Mouse (Mus musculus) liver, embryonic 12.5 days (tissue): ENCODE results near the gene Rnf145. TPM values are rescaled to one million over a fixed set of nuclear protein-coding genes. Genes with fewer than 3 reads are reported as not detected.

Experiments used
- ATAC-seq: fragments of 200-750 bp; cut with Nextera tagmentation; 2 replicates; pipeline ENCODE4 v1.8.0; 2017; ENCODE audit warnings: moderate number of reproducible peaks, mild to moderate bottlenecking, moderate library complexity
- H3K27ac ChIP-seq: fragments of 300-500 bp; sonication (generic); 2 replicates; pipeline ENCODE4 v1.5.1; 2016; ENCODE audit warnings: mild to moderate bottlenecking
- H3K27me3 ChIP-seq: fragments of 300-500 bp; sonication (generic); replicated peaks from 2 replicates; pipeline ENCODE4 v1.6.1; 2016; ENCODE audit warnings: mild to moderate bottlenecking, moderate library complexity
- H3K36me3 ChIP-seq: fragments of 300-500 bp; sonication (generic); 2 replicates; pipeline ENCODE4 v1.6.1; 2016; ENCODE audit warnings: mild to moderate bottlenecking, moderate library complexity
- H3K4me1 ChIP-seq: fragments of 300-500 bp; sonication (generic); 2 replicates; pipeline ENCODE4 v1.6.1; 2016
- H3K4me2 ChIP-seq: fragments of 300-500 bp; sonication (generic); 2 replicates; pipeline ENCODE4 v1.6.1; 2016; ENCODE audit warnings: mild to moderate bottlenecking, moderate library complexity
- H3K4me3 ChIP-seq: fragments of 300-500 bp; sonication (generic); 2 replicates; pipeline ENCODE4 v1.5.1; 2016; ENCODE audit warnings: mild to moderate bottlenecking, moderate library complexity
- H3K9ac ChIP-seq: fragments of 300-500 bp; sonication (generic); 2 replicates; pipeline ENCODE4 v1.6.1; 2016; ENCODE audit warnings: mild to moderate bottlenecking, moderate library complexity
- H3K9me3 ChIP-seq: fragments of 300-500 bp; sonication (generic); replicated peaks from 2 replicates; pipeline ENCODE4 v1.6.1; 2016; ENCODE audit warnings: mild to moderate bottlenecking, moderate library complexity
- WGBS: fragments of 180-500 bp; shearing (Covaris S2); methylation state at CpG from one replicate; pipeline ENCODE4 v1.1.7; 2016; ENCODE audit not compliant: insufficient replicate concordance; 5-methylcytosine and 5-hydroxymethylcytosine counted together
- microRNA-seq: library from miRNA; unstranded; fragments of <30 nt; microRNA quantifications from one replicate; pipeline ENCODE4, GENCODE M21; 2017
- polyA plus RNA-seq: library from polyadenylated mRNA; unstranded; fragments of >200 nt; fragmentation: Nextera tagmentation; extraction: Ambion mirVana; gene quantifications from 2 replicates; pipeline ENCODE4 v1.2.1, GENCODE M21; 2016

The Rnf145 gene
- polyA plus RNA-seq, 1 experiment from 2014 or later: 64.7 TPM

- no peaks in the 10 kb centered on the region for H3K9me3 ChIP-seq
- peak overlapping the region; percentile 10 for H3K4me3 ChIP-seq
- peaks cover 92% of the 10 kb centered on the region for H3K27me3 ChIP-seq
- H3K4me2 ChIP-seq: peak overlapping the region; percentile 54
- H3K36me3 ChIP-seq: no peaks in the 10 kb centered on the region
- no peak for ATAC-seq
- H3K9ac ChIP-seq: no peak overlapping the region
- WGBS: 7% methylated on average over 14 of the region's 14 CpGs
- H3K4me1 ChIP-seq: peaks cover 23% of the 10 kb centered on the region
- H3K27ac ChIP-seq: no peak overlapping the region
Observed at GRCm38 (mm10) chr11:44613411-44614180, 94.8 kb downstream of the Rnf145 start.

Small RNA genes within 50 kb of the gene (microRNA-seq; reads per million reads assigned to microRNA genes)
- gene Gm22121: not detected

Other genes starting within 250 kb of the Rnf145 start
- 0.08 TPM in 1 of 2 replicates, not detected in the other for gene Il12b, start 118.9 kb upstream of the Rnf145 start, polyA plus RNA-seq
- gene Ublcp1, start 48.5 kb upstream of the Rnf145 start, polyA plus RNA-seq: 41.8 and 41.9 TPM in 2 replicates
- 0.26 and 0.41 TPM in 2 replicates for gene Ebf1, start 98.4 kb downstream of the Rnf145 start, polyA plus RNA-seq